Mouse (Mus musculus): ENCODE measurements around the gene 1700008O03Rik. TPM values are rescaled to one million over a fixed set of nuclear protein-coding genes. Genes with fewer than 3 reads are reported as not detected.

1700008O03Rik gene
- polyA plus RNA-seq, 1 experiment from 2014 or later = 0.16 TPM

DNA sequence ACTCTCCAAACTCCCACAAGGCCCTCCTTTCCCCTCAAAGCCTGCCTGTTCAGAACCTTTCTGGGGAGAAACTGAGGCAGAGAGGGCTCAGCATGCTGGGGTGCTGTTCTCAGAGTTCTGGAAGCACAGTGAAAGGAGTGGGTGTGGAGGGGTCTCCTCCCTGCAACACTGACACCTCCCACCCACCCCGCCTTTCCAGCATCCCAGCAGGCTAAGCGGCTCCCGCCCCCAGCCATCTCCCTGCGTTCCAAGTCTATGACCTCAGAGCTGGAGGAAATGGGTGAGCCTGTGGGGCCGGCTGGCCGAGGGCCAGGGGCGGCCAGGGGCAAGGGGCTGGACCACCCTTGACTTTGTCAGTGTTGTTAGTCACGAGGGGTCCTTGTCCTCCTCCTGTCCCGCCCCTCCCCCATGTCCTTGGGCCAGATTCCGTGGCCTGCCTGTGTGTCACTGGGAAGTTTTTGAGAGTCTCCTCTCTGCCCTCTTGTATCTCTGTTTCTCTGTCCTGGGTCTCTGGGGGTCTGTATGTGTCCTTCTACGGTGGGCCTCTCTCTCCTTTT, 42.1 kb downstream of the 1700008O03Rik start:
- H3K36me3 ChIP-seq (ENCODE audit: inconsistent target) = no peaks in the 10 kb centered on the region
- H3K27ac ChIP-seq = no peak overlapping the region
- no peak overlapping the region for H3K4me3 ChIP-seq (ENCODE audit: inconsistent target)
- no peaks in the 10 kb centered on the region for H3K79me2 ChIP-seq (ENCODE audit: inconsistent target)
- WGBS (ENCODE audit: missing documents) = 27% methylated on average over 11 of the region's 11 CpGs

DNA sequence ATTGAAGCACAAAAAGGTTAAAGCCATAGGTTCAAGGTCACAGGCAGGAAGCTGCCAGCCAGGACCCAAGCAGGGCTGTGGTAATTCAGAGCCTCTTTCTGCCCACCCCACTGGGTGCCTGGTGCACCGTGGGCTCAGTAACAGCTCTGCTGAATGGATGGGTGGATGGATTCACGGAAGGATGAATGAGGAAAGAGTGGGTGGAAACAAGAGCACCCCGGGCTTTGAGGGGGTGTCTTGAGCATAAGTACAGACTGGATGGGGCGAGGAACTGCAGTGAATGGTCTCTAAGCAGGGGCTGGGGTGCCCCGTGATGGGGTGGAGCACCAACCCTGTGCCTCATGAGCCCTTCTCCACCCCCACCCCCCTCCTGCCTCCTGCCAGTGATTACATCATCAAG, 43.9 kb downstream of the 1700008O03Rik start:
- no peaks in the 10 kb centered on the region for H3K36me3 ChIP-seq (ENCODE audit: inconsistent target)
- H3K79me2 ChIP-seq (ENCODE audit: inconsistent target) = no peaks in the 10 kb centered on the region
- 59% methylated on average over 5 of the region's 5 CpGs for WGBS (ENCODE audit: missing documents)
- H3K4me3 ChIP-seq (ENCODE audit: inconsistent target) = no peak overlapping the region
- no peak overlapping the region for H3K27ac ChIP-seq

- Histone ChIP-seq H3K79me2 (ENCODE audit: inconsistent target) (no peaks in the 10 kb centered on the region), H3K36me3 (ENCODE audit: inconsistent target) (no peaks in the 10 kb centered on the region), H3K4me3 (ENCODE audit: inconsistent target) (no peak overlapping the region), H3K27ac (no peak overlapping the region)
- WGBS (ENCODE audit: missing documents) = 85% methylated on average over 10 of the region's 10 CpGs
Measured at GRCm38 (mm10) chr7:44341119-44341518, 44.5 kb downstream of the 1700008O03Rik start.

- H3K79me2 ChIP-seq (ENCODE audit: inconsistent target) = no peaks in the 10 kb centered on the region
- WGBS (ENCODE audit: missing documents) = 56% methylated on average over 5 of the region's 6 CpGs
- H3K36me3 ChIP-seq (ENCODE audit: inconsistent target) = no peaks in the 10 kb centered on the region
- no peak overlapping the region for H3K4me3 ChIP-seq (ENCODE audit: inconsistent target)
- H3K27ac ChIP-seq = no peak overlapping the region
Measured at GRCm38 (mm10) chr7:44340226-44340625, 45.4 kb downstream of the 1700008O03Rik start.

DNA sequence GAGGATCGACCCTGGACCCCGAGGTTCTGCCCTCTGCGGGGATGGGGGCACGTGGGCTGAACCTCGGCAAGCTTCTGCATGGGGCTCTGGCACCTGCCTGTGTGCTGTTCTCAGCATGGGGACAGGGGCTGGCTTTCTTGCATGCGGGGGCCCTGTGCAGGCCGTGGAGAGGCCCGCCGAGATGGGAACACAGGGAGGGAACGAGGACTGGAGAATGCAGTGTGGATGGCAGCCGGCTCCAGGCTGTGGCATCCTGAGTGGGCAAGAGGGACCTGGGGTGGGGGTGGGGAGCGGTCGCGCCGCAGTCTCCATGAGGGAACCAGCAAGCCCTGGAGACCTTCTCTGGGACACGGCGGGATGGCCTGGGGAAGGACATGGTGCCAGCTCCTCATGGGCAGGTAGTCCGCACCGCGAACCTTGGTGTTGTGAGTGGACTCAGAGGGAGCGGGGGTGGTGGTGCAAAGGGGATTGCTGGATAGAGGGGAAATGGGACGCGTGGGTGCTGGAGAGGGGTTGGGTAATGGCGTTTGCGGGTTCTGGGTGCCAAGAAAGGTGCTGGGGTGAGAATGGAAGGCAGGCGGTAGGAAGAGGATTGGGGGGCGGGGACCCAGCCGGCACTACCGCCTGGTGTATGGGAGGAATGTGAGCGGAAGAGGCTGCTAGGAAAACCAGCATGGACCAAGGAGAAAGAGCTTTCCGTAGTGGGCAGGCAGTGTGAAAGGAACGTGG, 48.3 kb downstream of the 1700008O03Rik start:
- Histone ChIP-seq H3K79me2 (ENCODE audit: inconsistent target) (no peaks in the 10 kb centered on the region), H3K36me3 (ENCODE audit: inconsistent target) (no peaks in the 10 kb centered on the region), H3K27ac (no peak overlapping the region), H3K4me3 (ENCODE audit: inconsistent target) (no peak overlapping the region)
- 7% methylated on average over 32 of the region's 32 CpGs for WGBS (ENCODE audit: missing documents)

GRCm38 (mm10) chr7:44336046-44337021, 49.3 kb downstream of the 1700008O03Rik start:
- H3K36me3 ChIP-seq (ENCODE audit: inconsistent target) = no peaks in the 10 kb centered on the region
- H3K27ac ChIP-seq = no peak overlapping the region
- no peaks in the 10 kb centered on the region for H3K79me2 ChIP-seq (ENCODE audit: inconsistent target)
- H3K4me3 ChIP-seq (ENCODE audit: inconsistent target) = no peak overlapping the region
- WGBS (ENCODE audit: missing documents) = 6% methylated on average over 43 of the region's 54 CpGs

DNA sequence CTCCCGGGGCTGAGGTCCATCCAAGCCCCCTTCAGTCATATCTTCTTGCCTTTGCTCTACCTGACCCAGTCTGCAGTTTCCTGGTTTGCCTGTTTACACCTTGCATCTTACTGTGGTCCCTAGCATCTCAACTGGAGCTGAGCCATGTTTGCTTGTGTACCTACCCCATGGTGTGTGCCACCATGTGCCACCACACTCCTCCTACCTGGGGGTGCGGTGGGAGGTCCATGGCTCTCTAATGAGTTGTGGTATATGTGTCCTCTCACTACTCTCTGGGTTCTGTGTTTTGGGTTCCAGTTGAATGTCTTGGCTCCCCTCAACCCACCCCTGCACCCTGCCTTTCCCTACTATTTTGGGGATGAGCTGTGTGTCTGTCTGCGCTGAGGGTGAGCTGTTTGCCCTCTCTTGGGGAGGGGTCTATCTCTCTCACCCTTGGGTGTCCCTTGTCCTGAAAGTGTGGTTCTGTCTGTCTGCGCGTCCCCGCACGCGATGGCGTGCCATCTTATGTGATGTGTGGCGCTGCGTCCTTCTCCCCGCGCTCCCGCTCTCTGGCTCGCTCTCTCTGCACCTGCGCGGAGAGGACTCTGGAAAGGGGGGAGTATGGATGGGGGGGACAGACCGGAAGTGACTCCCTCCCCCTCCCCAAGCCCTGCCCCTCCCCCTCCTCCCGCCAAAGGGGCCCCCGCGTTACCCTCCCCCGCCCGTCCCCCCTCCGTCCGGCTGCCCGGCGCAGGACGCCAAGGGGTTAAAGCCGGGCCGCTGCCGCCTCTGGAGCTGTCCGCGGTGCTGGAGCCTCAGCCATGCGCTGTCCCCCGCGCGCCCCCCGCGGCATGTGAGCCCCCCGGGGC, 50.4 kb downstream of the 1700008O03Rik start:
- Histone ChIP-seq H3K27ac (no peak overlapping the region), H3K79me2 (ENCODE audit: inconsistent target) (no peaks in the 10 kb centered on the region), H3K36me3 (ENCODE audit: inconsistent target) (no peaks in the 10 kb centered on the region), H3K4me3 (ENCODE audit: inconsistent target) (no peak overlapping the region)
- WGBS (ENCODE audit: missing documents) = 9% methylated on average over 24 of the region's 40 CpGs

GRCm38 (mm10) chr7:44334139-44334538, 51.5 kb downstream of the 1700008O03Rik start:
- Histone ChIP-seq H3K4me3 (ENCODE audit: inconsistent target) (no peak overlapping the region), H3K79me2 (ENCODE audit: inconsistent target) (no peaks in the 10 kb centered on the region)

GRCm38 (mm10) chr7:44332336-44332735, 53.3 kb downstream of the 1700008O03Rik start:
- WGBS (ENCODE audit: missing documents) = 41% methylated on average over 3 of the region's 3 CpGs
- Histone ChIP-seq H3K36me3 (ENCODE audit: inconsistent target) (no peaks in the 10 kb centered on the region), H3K27ac (no peak overlapping the region), H3K4me3 (ENCODE audit: inconsistent target) (no peak overlapping the region), H3K79me2 (ENCODE audit: inconsistent target) (no peaks in the 10 kb centered on the region)

More at GRCm38 (mm10) chr7:44334139-44334538, 51.5 kb downstream of the 1700008O03Rik start:
- 60% methylated on average over 14 of the region's 14 CpGs for WGBS (ENCODE audit: missing documents)
- H3K27ac ChIP-seq = no peak overlapping the region
- no peaks in the 10 kb centered on the region for H3K36me3 ChIP-seq (ENCODE audit: inconsistent target)

DNA sequence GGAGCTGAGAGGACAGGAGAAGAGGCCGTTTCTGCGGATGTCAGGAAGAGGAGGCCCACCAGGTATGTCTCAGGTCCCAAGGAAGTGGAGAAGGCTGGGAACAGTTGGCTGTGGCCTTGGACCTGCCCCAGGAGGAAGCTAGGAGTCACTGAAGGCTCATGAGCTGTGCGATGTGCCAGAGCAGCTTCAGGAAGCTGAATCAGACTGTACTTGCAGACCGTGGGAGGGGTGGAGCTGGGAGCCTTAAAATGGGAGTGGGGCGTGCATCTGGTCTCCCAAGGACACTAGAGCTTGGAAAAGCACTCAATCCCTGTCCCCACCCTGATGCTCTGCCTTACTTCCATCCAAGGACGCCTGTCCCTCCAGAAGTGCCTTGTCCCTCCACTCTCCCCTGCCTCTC, 59.0 kb downstream of the 1700008O03Rik start:
- WGBS (ENCODE audit: missing documents) = 31% methylated on average over 6 of the region's 6 CpGs
- no peaks in the 10 kb centered on the region for H3K36me3 ChIP-seq (ENCODE audit: inconsistent target)
- H3K4me3 ChIP-seq (ENCODE audit: inconsistent target) = no peak overlapping the region
- H3K79me2 ChIP-seq (ENCODE audit: inconsistent target) = no peaks in the 10 kb centered on the region
- no peak overlapping the region for H3K27ac ChIP-seq

GRCm38 (mm10) chr7:44322290-44322689, 63.3 kb downstream of the 1700008O03Rik start:
- 88% methylated on average over 1 of the region's 1 CpGs for WGBS (ENCODE audit: missing documents)
- Histone ChIP-seq H3K27ac (no peak overlapping the region), H3K79me2 (ENCODE audit: inconsistent target) (no peaks in the 10 kb centered on the region), H3K4me3 (ENCODE audit: inconsistent target) (no peak overlapping the region), H3K36me3 (ENCODE audit: inconsistent target) (no peaks in the 10 kb centered on the region)

- Histone ChIP-seq H3K27ac (no peak overlapping the region), H3K36me3 (ENCODE audit: inconsistent target) (no peaks in the 10 kb centered on the region), H3K4me3 (ENCODE audit: inconsistent target) (no peak overlapping the region), H3K79me2 (ENCODE audit: inconsistent target) (no peaks in the 10 kb centered on the region)
- 34% methylated on average over 8 of the region's 8 CpGs for WGBS (ENCODE audit: missing documents)
Measured at GRCm38 (mm10) chr7:44320886-44321285, 64.7 kb downstream of the 1700008O03Rik start.

GRCm38 (mm10) chr7:44317913-44318312, 67.7 kb downstream of the 1700008O03Rik start:
- H3K79me2 ChIP-seq (ENCODE audit: inconsistent target) = no peaks in the 10 kb centered on the region
- WGBS (ENCODE audit: missing documents) = 41% methylated on average over 4 of the region's 4 CpGs
- no peak overlapping the region for H3K27ac ChIP-seq
- no peak overlapping the region for H3K4me3 ChIP-seq (ENCODE audit: inconsistent target)
- no peaks in the 10 kb centered on the region for H3K36me3 ChIP-seq (ENCODE audit: inconsistent target)

- Histone ChIP-seq H3K36me3 (ENCODE audit: inconsistent target) (no peaks in the 10 kb centered on the region), H3K27ac (no peak overlapping the region), H3K79me2 (ENCODE audit: inconsistent target) (no peaks in the 10 kb centered on the region), H3K4me3 (ENCODE audit: inconsistent target) (no peak overlapping the region)
- 50% methylated on average over 16 of the region's 16 CpGs for WGBS (ENCODE audit: missing documents)
Measured at GRCm38 (mm10) chr7:44312484-44312883, 73.1 kb downstream of the 1700008O03Rik start.
